Mouse (Mus musculus) CH12.LX (cell line): Measurements from ENCODE around the gene Apon. TPM values are rescaled to one million over a fixed set of nuclear protein-coding genes. Genes with fewer than 3 reads are reported as not detected.

ENCODE experiments used
- DNase-seq: peaks from one replicate; pipeline ENCODE4 v3.0.0-alpha.2; 2013; ENCODE audit errors: extremely low read depth
- H3K27ac ChIP-seq: 2 replicates; pipeline ENCODE4 v1.5.1; 2012; ENCODE audit warnings: low read depth, mild to moderate bottlenecking, control low read depth, moderate library complexity; ENCODE audit not compliant: insufficient read depth
- H3K27me3 ChIP-seq: replicated peaks from 2 replicates; pipeline ENCODE3; 2012; ENCODE audit warnings: inconsistent platforms
- H3K36me3 ChIP-seq, 2 experiments: replicated peaks in 1 of 2; 2 replicates each; pipeline versions ENCODE3 to v1.6.1; 2012; ENCODE audit warnings: inconsistent platforms in 1 of 2, low read length in 1 of 2, mild to moderate bottlenecking in 1 of 2, mixed read lengths in 1 of 2, moderate library complexity in 1 of 2; ENCODE audit not compliant: control insufficient read depth in 1 of 2, insufficient read depth in 1 of 2
- H3K4me1 ChIP-seq, 2 experiments: 2 replicates each; pipeline ENCODE4 v1.6.1; 2012; ENCODE audit warnings: inconsistent platforms in 1 of 2, moderate library complexity in 1 of 2; ENCODE audit not compliant: insufficient read depth in 2 of 2, control insufficient read depth in 1 of 2
- H3K4me2 ChIP-seq: 2 replicates; pipeline ENCODE4 v1.6.1; 2012; ENCODE audit warnings: low read depth, mild to moderate bottlenecking, control low read depth; ENCODE audit not compliant: poor library complexity, insufficient read depth, severe bottlenecking
- H3K4me3 ChIP-seq, 3 experiments: fragments of 150-350 bp in 1 of 3; sonication (generic) in 1 of 3; replicated peaks in 1 of 3; 2 replicates each; pipeline versions ENCODE3 to v1.5.1; 2011 to 2012; ENCODE audit warnings: low read depth in 2 of 3, low read length in 2 of 3, mild to moderate bottlenecking in 2 of 3, moderate library complexity in 2 of 3, control low read depth in 1 of 3, improper control_type of control experiment in 1 of 3, inconsistent platforms in 1 of 3, mixed read lengths in 1 of 3; ENCODE audit not compliant: poor library complexity in 1 of 3
- H3K79me2 ChIP-seq: replicated peaks from 2 replicates; pipeline ENCODE4 v1.6.1; 2012; ENCODE audit warnings: mild to moderate bottlenecking, moderate library complexity; ENCODE audit not compliant: control insufficient read depth, poor library complexity, insufficient read depth, severe bottlenecking; ENCODE audit errors: extremely low read depth
- H3K9ac ChIP-seq: 2 replicates; pipeline ENCODE4 v1.6.1; 2012; ENCODE audit warnings: low read depth, mild to moderate bottlenecking, control low read depth, moderate library complexity; ENCODE audit not compliant: insufficient read depth
- H3K9me3 ChIP-seq: replicated peaks from 2 replicates; pipeline ENCODE3; 2012; ENCODE audit warnings: low read length, inconsistent platforms, mixed read lengths
- BHLHE40 ChIP-seq: IDR thresholded peaks from 2 replicates; pipeline ENCODE4 v1.6.1; 2011; ENCODE audit warnings: mild to moderate bottlenecking, low read depth, low read length, improper control_type of control experiment
- EP300 ChIP-seq: IDR thresholded peaks from 2 replicates; pipeline ENCODE4 v1.6.1; 2011; ENCODE audit warnings: low read length, improper control_type of control experiment
- ETS1 ChIP-seq: conservative IDR thresholded peaks from 2 replicates; pipeline ENCODE4 v1.6.1; 2012; ENCODE audit warnings: low read depth, mild to moderate bottlenecking, inconsistent platforms, low read length, improper control_type of control experiment, moderate library complexity
- HCFC1 ChIP-seq: IDR thresholded peaks from 2 replicates; pipeline ENCODE4 v1.6.1; 2012; ENCODE audit warnings: low read depth, mild to moderate bottlenecking, inconsistent platforms, low read length, improper control_type of control experiment
- JUN ChIP-seq: IDR thresholded peaks from 2 replicates; pipeline ENCODE4 v1.6.1; 2011; ENCODE audit warnings: low read depth, mild to moderate bottlenecking, low read length, improper control_type of control experiment, moderate library complexity; ENCODE audit not compliant: insufficient read depth
- KAT2A ChIP-seq: IDR thresholded peaks from 2 replicates; pipeline ENCODE4 v1.6.1; 2012; ENCODE audit warnings: low read length, improper control_type of control experiment, inconsistent platforms; ENCODE audit not compliant: insufficient replicate concordance
- MAZ ChIP-seq: IDR thresholded peaks from 2 replicates; pipeline ENCODE4 v1.6.1; 2012; ENCODE audit warnings: low read depth, mild to moderate bottlenecking, inconsistent platforms, low read length, improper control_type of control experiment, moderate library complexity
- MEF2A ChIP-seq: IDR thresholded peaks from 2 replicates; pipeline ENCODE4 v1.6.1; 2014; ENCODE audit warnings: low read depth, mild to moderate bottlenecking, inconsistent platforms, low read length, improper control_type of control experiment, borderline replicate concordance
- MYC ChIP-seq: IDR thresholded peaks from 2 replicates; pipeline ENCODE4 v1.6.1; 2011; ENCODE audit warnings: low read depth, mild to moderate bottlenecking, improper control_type of control experiment, low read length
- PAX5 ChIP-seq: IDR thresholded peaks from 2 replicates; pipeline ENCODE4 v1.6.1; 2012; ENCODE audit warnings: low read length, inconsistent platforms, mixed read lengths
- RCOR1 ChIP-seq: conservative IDR thresholded peaks from 2 replicates; pipeline ENCODE4 v1.6.1; 2012; ENCODE audit warnings: low read depth, mild to moderate bottlenecking, inconsistent platforms, low read length, improper control_type of control experiment
- SIN3A ChIP-seq: IDR thresholded peaks from 2 replicates; pipeline ENCODE4 v1.6.1; 2012; ENCODE audit warnings: low read length, improper control_type of control experiment, inconsistent platforms
- TBP ChIP-seq: conservative IDR thresholded peaks from 2 replicates; pipeline ENCODE4 v1.6.1; 2011; ENCODE audit warnings: low read depth, low read length, improper control_type of control experiment
- USF2 ChIP-seq: conservative IDR thresholded peaks from 2 replicates; pipeline ENCODE4 v1.6.1; 2011; ENCODE audit warnings: low read depth, low read length, improper control_type of control experiment
- ZC3H11A ChIP-seq: IDR thresholded peaks from 2 replicates; pipeline ENCODE4 v1.6.1; 2012; ENCODE audit warnings: low read depth, mild to moderate bottlenecking, inconsistent platforms, low read length, improper control_type of control experiment
- ZKSCAN1 ChIP-seq: IDR thresholded peaks from 2 replicates; pipeline ENCODE4 v1.6.1; 2012; ENCODE audit warnings: low read depth, inconsistent platforms, low read length, improper control_type of control experiment, borderline replicate concordance
- ZMIZ1 ChIP-seq: IDR thresholded peaks from 2 replicates; pipeline ENCODE4 v1.6.1; 2012; ENCODE audit warnings: low read depth, mild to moderate bottlenecking, inconsistent platforms, low read length, improper control_type of control experiment
- dilution Hi-C: fragments of 300-500 bp; cut with MboI; formaldehyde crosslinking; loops from 2 replicates; pipeline ENCODE4 v1.14.3; 2020; ENCODE audit warnings: low sequenced_read_pairs; ENCODE audit not compliant: extremely low pct_unique_long_range_greater_than_20kb, extremely low pct_ligation_motif_present
- in situ Hi-C: fragments of 300-500 bp; cut with MboI; formaldehyde crosslinking; loops from 3 replicates; pipeline ENCODE4 v1.14.3; 2019; ENCODE audit warnings: low sequenced_read_pairs, low pct_ligation_motif_present, low pct_unique_long_range_greater_than_20kb, mixed read lengths
- polyA plus RNA-seq: library from polyadenylated mRNA; unstranded; fragments of >175 nt; gene quantifications from 2 replicates; pipeline ENCODE4 v1.2.1, GENCODE M21; 2012; ENCODE audit warnings: low read depth; ENCODE audit not compliant: insufficient read length
- total RNA-seq, 2 experiments: library from RNA; depleted of rRNA; stranded (reverse); fragments of 300-350 nt in 1 of 2; fragments of >200 nt in 1 of 2; gene quantifications; 2 replicates each; pipeline ENCODE4 v1.2.3; 2012 to 2014

The Apon gene
- total and polyA plus RNA-seq, 3 experiments: 0.30 to 0.80 (median 0.62) TPM

- dilution Hi-C loops (no loop called here), in situ Hi-C loops (no loop called here)
- Histone ChIP-seq H3K4me3 (no peak overlapping the region), H3K27ac (no peak overlapping the region), H3K27me3 (no peaks in the 10 kb centered on the region), H3K79me2 (no peaks in the 10 kb centered on the region), H3K36me3 (peaks cover 83 to 97% of the 10 kb centered on the region in 2 experiments), H3K9me3 (no peaks in the 10 kb centered on the region), H3K4me1 (no peaks in the 10 kb centered on the region), H3K4me2 (no peak overlapping the region), H3K9ac (no peak overlapping the region)
- DNase-seq: no peak
- TF ChIP-seq PAX5: no peak
- TF ChIP-seq JUN: no peak
- no peak for TF ChIP-seq ZMIZ1
- TF ChIP-seq ETS1: no peak
- TF ChIP-seq ZC3H11A: no peak
- no peak for TF ChIP-seq MAZ
- no peak for TF ChIP-seq USF2
These were observed 6.7 kb upstream of the Apon start for GRCm38 (mm10) chr10:128247020-128247732.

GRCm38 (mm10) chr10:128250565-128250964 lies 3.3 kb upstream of the Apon start:
- Histone ChIP-seq H3K4me3 (no peak overlapping the region), H3K27me3 (no peaks in the 10 kb centered on the region), H3K9me3 (no peaks in the 10 kb centered on the region), H3K9ac (no peak overlapping the region), H3K36me3 (peaks cover 66 to 89% of the 10 kb centered on the region in 2 experiments), H3K4me2 (no peak overlapping the region), H3K27ac (no peak overlapping the region), H3K79me2 (no peaks in the 10 kb centered on the region), H3K4me1 (no peaks in the 10 kb centered on the region)
- DNase-seq: no peak
- TF ChIP-seq ZC3H11A: no peak
- TF ChIP-seq PAX5: no peak
- TF ChIP-seq KAT2A: no peak
- dilution Hi-C loops: no loop called here
- in situ Hi-C loops: loop anchor here (5.0 kb wide), 1 partner anchor 37 kb away; no protein-coding TSS in a partner anchor

GRCm38 (mm10) chr10:128255925-128256324 lies 2.0 kb downstream of the Apon start:
- H3K4me2 ChIP-seq: no peak overlapping the region
- DNase-seq: no peak
- in situ Hi-C loops (no loop called here), dilution Hi-C loops (no loop called here)
- no peak overlapping the region for H3K4me3 ChIP-seq
- TF ChIP-seq JUN (no peak), TBP (no peak), EP300 (no peak), RCOR1 (no peak), SIN3A (no peak), BHLHE40 (no peak), MYC (no peak), HCFC1 (no peak), MEF2A (no peak), ZKSCAN1 (no peak)
- no peak overlapping the region for H3K9ac ChIP-seq
- peaks cover 22 to 45% of the 10 kb centered on the region in 2 experiments for H3K4me1 ChIP-seq
- no peaks in the 10 kb centered on the region for H3K9me3 ChIP-seq
- H3K36me3 ChIP-seq: peaks cover 17 to 36% of the 10 kb centered on the region in 2 experiments
- H3K79me2 ChIP-seq: no peaks in the 10 kb centered on the region
- no peak overlapping the region for H3K27ac ChIP-seq
- no peaks in the 10 kb centered on the region for H3K27me3 ChIP-seq
